Mouse (Mus musculus) G1E-ER4 (cell line): Measurements from ENCODE around the gene Pdzd2. TPM values are rescaled to one million over a fixed set of nuclear protein-coding genes. Genes with fewer than 3 reads are reported as not detected.

Experiments
- GATA1 ChIP-seq: IDR thresholded peaks from one replicate; pipeline ENCODE4 v1.8.0; 2012; ENCODE audit warnings: low read length, inconsistent platforms
- polyA plus RNA-seq: library from polyadenylated mRNA; stranded (reverse); fragments of >175 nt; gene quantifications from 2 replicates; pipeline ENCODE4 v1.2.3, GENCODE M21; 2012

Gene Pdzd2
- polyA plus RNA-seq, 1 experiment: 0.29 TPM

DNA sequence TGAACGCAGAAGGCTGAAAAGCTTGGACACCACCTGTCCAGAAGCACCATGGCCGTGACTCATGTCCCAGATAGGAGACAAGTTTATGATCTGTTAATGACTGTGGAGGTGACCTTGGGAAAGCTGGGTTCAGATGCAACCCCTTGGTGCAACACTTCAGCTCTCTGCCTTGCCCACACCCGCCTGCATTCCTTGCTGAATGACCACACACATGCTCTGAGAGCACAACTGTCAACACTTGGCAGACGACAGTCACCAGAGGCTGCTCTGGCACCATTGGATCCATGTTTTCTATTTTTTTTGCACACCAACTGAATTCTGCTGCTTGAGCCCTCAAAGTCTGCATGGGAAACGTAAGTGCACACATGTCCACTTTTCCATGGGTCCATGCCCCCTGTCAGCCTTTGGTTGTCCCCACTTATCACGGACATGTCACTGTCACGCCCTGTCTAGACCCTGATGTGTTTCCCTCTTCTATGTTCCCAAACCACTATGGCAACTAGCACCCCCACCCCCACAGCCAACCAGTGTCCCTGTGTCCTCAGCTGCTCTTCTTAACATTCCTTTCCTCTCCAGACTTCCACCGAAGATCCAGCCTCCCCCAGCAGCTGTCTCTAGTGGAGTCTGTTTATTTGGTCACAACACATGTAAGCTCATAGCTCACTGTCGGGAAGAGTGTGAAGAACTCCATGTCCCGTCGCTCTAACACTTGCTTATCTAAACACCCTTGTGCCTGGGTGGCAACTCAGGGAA is 10.0 kb upstream of the Pdzd2 start:
- no peak for TF ChIP-seq GATA1

- TF ChIP-seq GATA1: peak; percentile 49
Observed at GRCm38 (mm10) chr15:12742117-12742906, 2.6 kb upstream of the Pdzd2 start.

DNA sequence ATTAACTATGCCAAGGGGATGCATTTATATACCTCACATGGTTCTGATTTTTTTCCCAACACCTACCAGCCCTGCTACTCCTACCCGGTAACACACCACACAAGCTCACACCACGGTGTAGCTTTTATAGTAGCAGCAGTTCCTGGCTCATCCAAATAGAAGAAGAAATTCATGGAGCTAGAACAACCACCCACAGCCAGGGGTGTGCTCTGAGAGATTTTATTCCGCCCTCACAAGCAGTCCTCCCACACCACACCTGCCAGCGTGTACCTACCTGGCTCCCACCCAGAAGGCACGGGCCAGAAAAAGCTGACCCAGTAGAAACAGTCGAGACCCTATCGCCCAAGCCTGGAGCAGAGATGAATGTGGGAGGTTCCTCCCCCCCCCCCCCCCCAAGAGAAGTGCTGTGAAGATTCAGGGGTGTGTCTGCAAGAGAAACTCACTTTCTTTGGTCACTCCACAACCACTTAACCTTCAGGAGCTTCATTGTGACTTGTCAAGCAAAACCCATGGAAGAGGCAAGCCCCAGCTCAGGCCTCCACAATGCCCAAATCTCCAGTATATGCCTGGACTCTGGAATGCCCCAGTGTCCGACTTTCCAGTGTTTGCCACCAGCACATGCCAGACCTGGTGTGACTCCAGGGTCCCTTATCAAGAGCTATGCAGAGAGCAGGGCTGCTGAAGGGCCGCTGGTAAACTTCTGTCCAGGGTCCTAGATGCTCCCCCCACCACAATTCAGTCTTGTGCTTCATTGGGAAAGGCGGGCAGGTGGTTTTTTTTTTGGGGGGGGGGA is 1.2 kb downstream of the Pdzd2 start:
- no peak for TF ChIP-seq GATA1

DNA sequence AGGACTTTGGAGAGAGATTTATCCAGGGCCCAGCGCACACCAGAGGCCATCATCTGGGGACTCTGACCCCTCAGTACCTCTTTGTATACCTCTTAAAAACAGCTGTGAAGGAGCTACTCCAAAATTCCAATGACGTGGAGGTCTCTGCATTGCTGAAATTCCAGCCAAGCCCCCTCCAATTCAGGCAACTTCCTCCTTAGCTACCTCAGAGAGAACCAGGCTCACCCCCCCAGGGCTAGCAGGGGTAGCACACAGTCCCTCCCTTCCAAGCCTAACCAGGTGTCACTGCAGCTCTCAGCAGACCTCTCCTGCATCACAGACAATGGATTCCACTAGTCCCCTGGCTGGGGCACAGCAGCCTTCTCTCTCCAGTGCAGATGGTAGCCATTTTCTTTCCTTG is 4.5 kb downstream of the Pdzd2 start:
- no peak for TF ChIP-seq GATA1

- no peak for TF ChIP-seq GATA1
Observed at GRCm38 (mm10) chr15:12734221-12734620, 5.5 kb downstream of the Pdzd2 start.

DNA sequence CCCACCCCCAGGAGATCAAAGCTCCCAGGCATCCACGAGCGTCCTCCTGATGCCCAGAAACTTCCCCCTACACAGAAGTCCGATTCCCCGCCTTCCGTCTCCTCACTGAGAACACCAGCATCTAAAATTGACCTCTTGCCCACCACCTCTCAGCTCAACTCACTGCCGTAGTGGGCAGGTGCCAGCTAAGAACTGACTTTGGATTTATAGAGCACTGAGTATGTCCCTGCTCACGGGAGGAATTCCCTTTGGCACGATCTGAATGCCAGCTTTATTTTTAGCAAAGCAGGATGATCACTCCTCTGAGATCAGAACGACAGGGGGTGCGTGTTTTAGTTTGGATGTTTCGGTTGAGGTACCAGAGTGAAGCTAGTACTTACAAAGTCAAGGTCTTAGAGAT is 7.1 kb downstream of the Pdzd2 start:
- TF ChIP-seq GATA1: no peak

- TF ChIP-seq GATA1: no peak
Observed at GRCm38 (mm10) chr15:12728381-12728780, 11.3 kb downstream of the Pdzd2 start.

- no peak for TF ChIP-seq GATA1
Observed at GRCm38 (mm10) chr15:12725256-12725655, 14.5 kb downstream of the Pdzd2 start.

DNA sequence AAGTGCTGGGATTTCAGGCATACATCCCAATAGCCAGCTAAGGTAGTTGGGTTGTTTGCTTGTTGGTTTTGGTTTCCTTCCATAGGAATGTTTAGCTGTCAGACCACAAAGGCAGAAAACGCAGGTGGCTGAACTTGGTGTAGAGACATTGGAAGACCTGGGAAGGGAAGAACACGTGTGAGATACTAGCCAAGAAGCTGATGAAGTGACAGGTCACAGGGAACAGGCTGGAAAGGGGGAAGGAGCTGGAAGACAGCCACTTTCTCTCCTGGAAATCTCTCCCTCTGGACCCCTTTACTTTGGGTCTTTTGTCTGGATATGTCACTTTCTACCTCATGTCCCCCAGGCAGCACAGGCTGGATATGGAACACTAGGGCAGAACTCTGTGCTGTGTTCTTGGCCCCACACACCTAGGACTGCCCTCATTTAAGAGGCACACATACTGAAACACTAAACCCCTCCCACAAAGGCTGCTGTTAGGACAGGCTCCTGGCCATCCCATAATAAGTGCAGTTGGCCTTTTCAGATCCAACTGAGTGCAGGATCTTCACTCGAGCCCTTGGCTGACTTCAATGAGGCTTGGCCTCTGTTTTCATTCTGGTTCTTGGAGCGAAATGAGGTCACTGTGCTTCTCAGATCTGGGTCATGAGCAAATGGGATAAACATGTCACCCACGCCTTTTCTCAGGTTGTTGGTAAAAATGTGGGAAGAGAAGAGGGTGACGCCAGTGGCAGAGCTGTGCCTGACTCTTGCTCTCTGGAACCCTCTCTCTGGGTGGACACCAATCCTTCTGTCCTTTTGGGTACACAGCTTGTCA is 17.8 kb downstream of the Pdzd2 start:
- no peak for TF ChIP-seq GATA1

DNA sequence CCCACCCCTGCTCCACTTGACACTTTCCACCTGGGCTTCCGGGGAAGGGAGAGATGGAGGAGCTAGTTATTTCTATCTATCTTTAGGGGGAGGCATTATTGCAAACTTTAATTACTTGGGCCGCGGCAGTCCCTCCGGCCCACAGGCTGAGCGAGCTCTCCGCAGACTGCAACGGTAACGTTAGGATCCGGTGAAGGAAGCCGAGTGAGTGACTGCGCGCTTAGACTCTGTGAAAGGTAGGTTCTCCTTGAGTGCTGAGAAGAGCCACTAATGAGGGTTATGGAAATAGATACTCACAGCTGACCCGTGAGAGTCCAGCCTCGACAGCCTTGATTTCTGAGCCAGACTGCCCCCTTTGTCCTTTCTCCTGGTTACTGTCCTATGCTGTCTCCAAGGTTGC is 20.9 kb downstream of the Pdzd2 start:
- TF ChIP-seq GATA1: no peak

DNA sequence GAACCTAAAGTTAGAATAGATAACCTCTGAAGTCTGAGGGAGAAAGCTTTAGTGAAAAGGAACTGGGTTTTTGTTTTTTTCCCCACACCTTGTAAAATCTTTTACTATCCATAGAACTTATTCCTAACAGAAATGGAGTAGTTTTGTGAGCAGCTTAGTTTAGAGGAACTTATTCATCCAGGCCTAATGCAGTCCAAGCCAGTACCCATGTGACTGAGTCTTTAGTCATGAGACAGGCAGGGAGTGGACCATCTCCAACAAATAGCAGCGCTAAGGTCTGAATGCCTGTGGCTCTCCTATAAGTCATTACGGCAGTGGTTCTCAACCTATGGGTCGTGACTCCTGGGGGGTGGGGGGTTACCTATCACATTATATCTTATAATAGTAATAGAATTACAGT is 22.3 kb downstream of the Pdzd2 start:
- TF ChIP-seq GATA1: no peak

- no peak for TF ChIP-seq GATA1
Observed at GRCm38 (mm10) chr15:12716881-12717280, 22.8 kb downstream of the Pdzd2 start.

- no peak for TF ChIP-seq GATA1
Observed at GRCm38 (mm10) chr15:12714322-12714721, 25.4 kb downstream of the Pdzd2 start.

- TF ChIP-seq GATA1: no peak
Observed at GRCm38 (mm10) chr15:12713216-12713615, 26.5 kb downstream of the Pdzd2 start.

DNA sequence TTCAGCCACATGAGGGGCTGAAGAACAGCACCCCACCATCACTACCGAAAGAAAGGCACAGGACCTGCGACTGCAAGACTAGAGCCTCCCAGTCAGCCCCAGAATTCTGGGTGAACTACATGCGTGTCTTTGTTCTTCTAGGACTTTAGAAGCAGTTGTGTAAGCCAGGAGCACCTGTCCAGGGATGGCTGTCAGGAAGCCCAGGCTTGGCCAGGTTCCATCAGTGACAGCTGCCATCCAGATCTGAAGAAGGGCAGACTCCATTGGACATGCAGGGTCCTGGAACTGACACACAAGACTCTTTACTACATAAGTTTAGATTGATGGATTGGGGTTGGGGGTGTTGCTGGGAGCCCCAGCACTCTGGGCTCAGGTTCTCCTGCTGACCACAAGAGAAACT is 29.7 kb downstream of the Pdzd2 start:
- TF ChIP-seq GATA1: no peak
